In the genomic region with DNA sequence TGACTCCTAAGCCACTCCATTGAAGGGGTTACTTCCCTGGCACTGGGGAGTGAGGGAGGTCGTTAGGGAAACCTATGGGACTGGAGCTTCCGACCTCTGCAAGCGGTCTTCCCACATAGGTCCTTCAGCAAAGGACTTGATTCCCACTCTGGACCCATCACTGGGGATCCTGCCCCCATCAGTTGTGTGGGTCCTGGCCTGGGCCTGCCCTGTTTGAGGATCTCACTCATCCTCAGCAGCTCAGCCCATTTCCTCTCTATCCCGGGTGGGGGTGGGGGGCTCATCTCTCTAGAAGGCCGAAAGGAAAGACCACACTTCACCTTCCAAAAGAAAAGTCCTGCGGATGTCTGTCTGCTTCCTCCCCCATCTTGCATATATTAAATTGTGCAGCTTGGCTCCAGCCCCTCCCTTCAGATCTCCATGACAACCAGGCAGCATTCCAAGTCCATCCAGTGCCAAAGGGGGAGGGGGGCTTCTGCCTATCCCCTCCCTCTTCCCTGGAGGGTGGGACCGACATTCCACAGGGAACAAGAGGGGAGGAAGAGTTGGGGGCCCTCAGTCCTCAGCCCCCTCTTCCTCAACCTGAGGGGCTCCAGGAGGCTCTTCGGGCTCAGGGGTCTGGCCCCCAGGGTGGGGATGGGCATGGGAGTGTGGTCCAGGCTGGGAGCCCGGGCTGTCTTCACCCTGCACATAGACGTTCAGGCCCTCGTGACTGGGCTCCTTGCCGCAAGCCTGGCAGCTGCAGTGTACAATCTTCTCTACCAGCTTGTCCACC, we compare ENCODE assay signal across 8 mouse cellular contexts. TPM values are rescaled to one million over a fixed set of nuclear protein-coding genes. Genes with fewer than 3 reads are reported as not detected.
DNase-seq lines count a peak whose midpoint lies in the region; ATAC-seq lines count a peak whose summit lies in the region.

No protein-coding gene starts in this region.

- no peaks in the 10 kb centered on the region for H3K9me3 ChIP-seq in limb, embryonic 11.5 days (ENCODE audit: control insufficient read depth, low read length)
- H3K9me3 ChIP-seq in limb, embryonic 10.5 days (replicated peaks), result no peaks in the 10 kb centered on the region
- no peaks in the 10 kb centered on the region for H3K9me3 ChIP-seq in forebrain, embryonic 13.5 days (replicated peaks)
- no peaks in the 10 kb centered on the region for H3K9me3 ChIP-seq in midbrain, embryonic 13.5 days

- H3K27ac ChIP-seq in limb, embryonic 11.5 days (replicated peaks; ENCODE audit: low read depth, low read length), result no peak overlapping the region
- no peak overlapping the region for H3K27ac ChIP-seq in limb, embryonic 10.5 days
- H3K27ac ChIP-seq in forebrain, embryonic 13.5 days, result peak overlapping the region; percentile 54
- H3K27ac ChIP-seq in midbrain, embryonic 13.5 days, result 0 out of 2 replicates have a peak overlapping the region, but pooled peaks have one; percentile 9

- no peak for ATAC-seq in cerebellum, adult (ENCODE audit: insufficient number of reproducible peaks, low FRiP score, low TSS enrichment)
- ATAC-seq in limb, embryonic 11.5 days (ENCODE audit: insufficient number of reproducible peaks, low FRiP score, low TSS enrichment, low read depth), result no peak
- peak; percentile 73 for ATAC-seq in forebrain, embryonic 13.5 days
- peak; percentile 77 for ATAC-seq in midbrain, embryonic 13.5 days

- 0 out of 2 replicates have a peak, but pooled peaks cover 3% of the 10 kb centered on the region for H3K27me3 ChIP-seq in limb, embryonic 11.5 days (ENCODE audit: control insufficient read depth, insufficient read depth, low read length)
- peaks cover 41% of the 10 kb centered on the region for H3K27me3 ChIP-seq in limb, embryonic 10.5 days (ENCODE audit: low read depth, poor library complexity, severe bottlenecking)
- H3K27me3 ChIP-seq in forebrain, embryonic 13.5 days, result peaks cover 18% of the 10 kb centered on the region
- H3K27me3 ChIP-seq in midbrain, embryonic 13.5 days, result peaks cover 17% of the 10 kb centered on the region

- H3K36me3 ChIP-seq in limb, embryonic 11.5 days (ENCODE audit: control insufficient read depth, insufficient read depth, low read length), result no peaks in the 10 kb centered on the region; the same call in 1 of the 2 replicates
- no peaks in the 10 kb centered on the region for H3K36me3 ChIP-seq in limb, embryonic 10.5 days
- no peaks in the 10 kb centered on the region for H3K36me3 ChIP-seq in forebrain, embryonic 13.5 days (ENCODE audit: poor library complexity, severe bottlenecking)
- H3K36me3 ChIP-seq in midbrain, embryonic 13.5 days, result no peaks in the 10 kb centered on the region

- WGBS in limb, embryonic 11.5 days, result 54% methylated on average over 12 of the region's 12 CpGs
- WGBS in limb, embryonic 10.5 days, result 57% methylated on average over 12 of the region's 12 CpGs
- WGBS in forebrain, embryonic 13.5 days, result 15% methylated on average over 12 of the region's 12 CpGs
- WGBS in midbrain, embryonic 13.5 days, result 12% methylated on average over 12 of the region's 12 CpGs

- H3K9ac ChIP-seq in limb, embryonic 11.5 days (ENCODE audit: low read length), result no peak overlapping the region
- peak overlapping the region; percentile 53 for H3K9ac ChIP-seq in forebrain, embryonic 13.5 days
- peak overlapping the region; percentile 52 for H3K9ac ChIP-seq in midbrain, embryonic 13.5 days (replicated peaks)

- peak; percentile 90 to 91 for DNase-seq in cerebellum, postnatal 10 days
- DNase-seq in limb, embryonic 11.5 days (ENCODE audit: low spot score), result peak; percentile 32
- no peak for DNase-seq in limb, embryonic 10.5 days (ENCODE audit: low spot score)
- DNase-seq in yolk sac, embryonic 10.5 days (ENCODE audit: low spot score), result no peak
- DNase-seq in adrenal gland, adult 8-10 months, result no peak

- no peak overlapping the region for H3K4me3 ChIP-seq in limb, embryonic 11.5 days (ENCODE audit: low read depth, low read length)
- H3K4me3 ChIP-seq in limb, embryonic 10.5 days, result no peak overlapping the region
- H3K4me3 ChIP-seq in forebrain, embryonic 13.5 days, result peak overlapping the region; percentile 3; the same call in 1 of the 2 replicates
- peak overlapping the region; percentile 13 for H3K4me3 ChIP-seq in midbrain, embryonic 13.5 days (replicated peaks)

- no peak overlapping the region; the same call in 1 of the 2 replicates for H3K4me2 ChIP-seq in limb, embryonic 11.5 days (ENCODE audit: low read depth, severe bottlenecking)
- peak overlapping the region; percentile 47 for H3K4me2 ChIP-seq in forebrain, embryonic 13.5 days
- H3K4me2 ChIP-seq in midbrain, embryonic 13.5 days (replicated peaks), result peak overlapping the region; percentile 47

- H3K4me1 ChIP-seq in limb, embryonic 11.5 days (ENCODE audit: control insufficient read depth, insufficient read depth, low read length), result peaks cover 6% of the 10 kb centered on the region
- H3K4me1 ChIP-seq in limb, embryonic 10.5 days, result peaks cover 16% of the 10 kb centered on the region
- H3K4me1 ChIP-seq in forebrain, embryonic 13.5 days, result peaks cover 34% of the 10 kb centered on the region
- H3K4me1 ChIP-seq in midbrain, embryonic 13.5 days (replicated peaks), result peaks cover 31% of the 10 kb centered on the region

RNA-seq across cellular contexts. Expression of gene Htr6, which starts 7.6 kb away (rescaled TPM):
- 0.07 and 0.11 TPM in 2 replicates for polyA plus RNA-seq in limb, embryonic 11.5 days (2014; fragmentation: Nextera tagmentation; extraction: Ambion mirVana)
- polyA plus RNA-seq in limb, embryonic 10.5 days (2016; fragmentation: Nextera tagmentation; extraction: Ambion mirVana), result not detected in 2 replicates
- polyA plus RNA-seq in forebrain, embryonic 13.5 days (2015; fragmentation: Nextera tagmentation; extraction: Ambion mirVana), result 0.11 and 0.18 TPM in 2 replicates
- polyA plus RNA-seq in midbrain, embryonic 13.5 days (2015; fragmentation: Nextera tagmentation; extraction: Ambion mirVana), result 0.11 and 0.14 TPM in 2 replicates
- under 1 TPM; 0.48 to 0.99 (median 0.84) TPM for total RNA-seq in adrenal gland, adult 8-10 months (2022)

RNA-seq across cellular contexts. Expression of gene Nbl1, which starts 9.8 kb away (rescaled TPM):
- polyA plus RNA-seq in limb, embryonic 11.5 days (2014; fragmentation: Nextera tagmentation; extraction: Ambion mirVana), result 51.8 and 53.8 TPM in 2 replicates
- polyA plus RNA-seq in limb, embryonic 10.5 days (2016; fragmentation: Nextera tagmentation; extraction: Ambion mirVana), result 12.5 and 28.7 TPM in 2 replicates
- 12.5 and 17.1 TPM in 2 replicates for polyA plus RNA-seq in forebrain, embryonic 13.5 days (2015; fragmentation: Nextera tagmentation; extraction: Ambion mirVana)
- 22.1 and 32.0 TPM in 2 replicates for polyA plus RNA-seq in midbrain, embryonic 13.5 days (2015; fragmentation: Nextera tagmentation; extraction: Ambion mirVana)
- total RNA-seq in adrenal gland, adult 8-10 months (2022), result 10 to 100 TPM; 55.4 to 73.9 (median 64.2) TPM

RNA-seq across cellular contexts. Expression of gene Minos1, which starts 47.9 kb away (rescaled TPM):
- polyA plus RNA-seq in limb, embryonic 11.5 days (2014; fragmentation: Nextera tagmentation; extraction: Ambion mirVana), result 404 and 456 TPM in 2 replicates
- 393 and 402 TPM in 2 replicates for polyA plus RNA-seq in limb, embryonic 10.5 days (2016; fragmentation: Nextera tagmentation; extraction: Ambion mirVana)
- polyA plus RNA-seq in forebrain, embryonic 13.5 days (2015; fragmentation: Nextera tagmentation; extraction: Ambion mirVana), result 429 and 523 TPM in 2 replicates
- 414 and 419 TPM in 2 replicates for polyA plus RNA-seq in midbrain, embryonic 13.5 days (2015; fragmentation: Nextera tagmentation; extraction: Ambion mirVana)
- total RNA-seq in adrenal gland, adult 8-10 months (2022), result 100 to 1,000 TPM; 273 to 460 (median 363) TPM

Comparison
In these comparisons a context has a peak if more than half of its experiments do, and no peak if none do; other contexts are left out.
1. DNase-seq: peak in cerebellum, postnatal 10 days (2 of 2) and limb, embryonic 11.5 days (single experiment); none in limb, embryonic 10.5 days (single experiment), yolk sac, embryonic 10.5 days (single experiment) and adrenal gland, adult 8-10 months (single experiment).
2. ATAC-seq: peak in forebrain, embryonic 13.5 days (single experiment) and midbrain, embryonic 13.5 days (single experiment); none in cerebellum, adult (single experiment) and limb, embryonic 11.5 days (single experiment).
3. H3K27ac ChIP-seq: peak in forebrain, embryonic 13.5 days (single experiment) and midbrain, embryonic 13.5 days (single experiment); none in limb, embryonic 11.5 days (single experiment) and limb, embryonic 10.5 days (single experiment).
4. H3K4me3 ChIP-seq: peak in forebrain, embryonic 13.5 days (single experiment) and midbrain, embryonic 13.5 days (single experiment); none in limb, embryonic 11.5 days (single experiment) and limb, embryonic 10.5 days (single experiment).